Mouse (Mus musculus): Measurements from ENCODE around the gene Pxmp4. TPM values are rescaled to one million over a fixed set of nuclear protein-coding genes. Genes with fewer than 3 reads are reported as not detected.

Gene Pxmp4
- total RNA-seq, 4 experiments from 2014 or later = 11.3 to 12.6 (median 11.7) TPM

DNA sequence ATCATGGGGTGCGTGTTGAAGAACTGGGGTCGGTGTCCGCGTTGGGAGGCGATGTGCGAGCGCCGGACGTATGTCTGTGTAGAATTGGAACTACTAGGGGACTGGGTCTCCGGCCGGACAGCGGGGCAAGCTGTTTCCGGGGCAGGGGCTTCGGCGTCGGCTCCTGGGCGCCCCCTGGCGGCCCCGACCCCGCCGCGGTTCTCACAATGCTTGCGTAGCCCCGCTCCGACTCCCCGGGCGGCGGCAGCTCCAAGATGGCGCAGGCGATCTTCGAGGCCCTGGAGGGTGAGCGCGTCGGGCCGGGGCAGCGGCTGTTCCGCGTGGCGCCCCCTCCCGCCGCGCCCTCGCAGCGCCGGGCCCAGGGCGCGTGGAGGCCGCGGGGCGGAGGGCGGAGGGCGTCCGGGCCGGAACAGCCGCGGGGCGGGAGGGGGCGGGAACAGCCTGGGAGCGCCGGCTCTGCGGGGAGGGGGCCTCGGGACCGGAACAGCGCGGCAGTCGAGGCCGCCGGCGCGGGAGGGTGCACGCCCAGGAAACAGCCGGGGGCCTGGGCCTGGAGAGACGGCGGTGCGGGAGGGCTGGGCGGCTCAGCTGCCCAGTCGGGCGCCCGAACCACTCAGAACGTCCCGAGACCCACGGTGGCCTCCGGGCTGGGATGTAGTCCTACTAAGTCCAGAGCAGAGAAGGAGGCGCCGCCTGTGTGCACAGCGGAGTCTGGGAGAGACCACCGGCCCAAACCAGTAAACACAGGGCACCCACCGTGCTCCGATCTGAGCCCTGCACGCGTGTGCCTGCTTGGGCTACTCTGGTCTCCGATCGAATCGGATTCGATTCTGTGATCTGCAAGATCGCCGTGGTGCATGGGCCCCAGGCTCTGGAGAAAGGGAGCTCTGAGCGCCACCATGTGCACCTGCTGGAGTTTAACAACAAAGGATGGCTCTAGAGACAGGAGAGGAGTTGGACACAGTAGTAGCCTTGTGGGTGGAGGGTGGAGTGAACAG, 9.9 kb upstream of the Pxmp4 start, which contains the start of the genes Zfp341 and 4930519P11Rik:
Gene Zfp341, plus strand, starts transcription at position 180 of the 998 bp plus-strand sequence.
Gene 4930519P11Rik, minus strand, starts transcription at position 320 of the 998 bp plus-strand sequence.
- DNase-seq (ENCODE audit: low spot score in 2 of 2) = peak; percentile 82 to 89

GRCm38 (mm10) chr2:154609050-154609767, 5.7 kb upstream of the Pxmp4 start:
- DNase-seq (ENCODE audit: low spot score in 2 of 2) = no peak

- no peak for DNase-seq (ENCODE audit: low spot score in 2 of 2)
Observed at GRCm38 (mm10) chr2:154606965-154607364, 3.5 kb upstream of the Pxmp4 start.

DNA sequence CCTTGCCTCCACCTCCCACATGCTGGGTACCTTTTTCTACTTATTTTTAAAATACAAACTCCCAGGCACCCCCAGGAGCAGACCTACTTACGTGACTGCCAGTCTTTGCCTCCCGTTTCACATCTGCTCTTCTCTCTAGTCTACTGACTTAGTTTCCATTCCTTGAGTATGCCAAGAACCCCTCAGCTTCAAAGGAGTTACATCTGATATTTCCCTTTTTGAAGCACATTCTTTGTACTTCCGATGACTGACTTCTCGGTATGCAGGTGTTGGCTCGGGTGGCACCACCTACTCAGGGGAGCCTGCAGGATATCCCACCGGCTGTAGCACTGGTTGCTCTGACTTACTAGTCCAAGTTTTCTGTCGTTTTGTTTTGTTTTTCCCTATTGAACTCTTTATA, 648 bp upstream of the Pxmp4 start:
- no peak for DNase-seq (ENCODE audit: low spot score in 2 of 2)

- DNase-seq (ENCODE audit: low spot score in 2 of 2) = no peak
Observed at GRCm38 (mm10) chr2:154603007-154603637, 386 bp downstream of the Pxmp4 start.

GRCm38 (mm10) chr2:154601324-154601723, 2.2 kb downstream of the Pxmp4 start:
- DNase-seq (ENCODE audit: low spot score in 2 of 2) = no peak

DNA sequence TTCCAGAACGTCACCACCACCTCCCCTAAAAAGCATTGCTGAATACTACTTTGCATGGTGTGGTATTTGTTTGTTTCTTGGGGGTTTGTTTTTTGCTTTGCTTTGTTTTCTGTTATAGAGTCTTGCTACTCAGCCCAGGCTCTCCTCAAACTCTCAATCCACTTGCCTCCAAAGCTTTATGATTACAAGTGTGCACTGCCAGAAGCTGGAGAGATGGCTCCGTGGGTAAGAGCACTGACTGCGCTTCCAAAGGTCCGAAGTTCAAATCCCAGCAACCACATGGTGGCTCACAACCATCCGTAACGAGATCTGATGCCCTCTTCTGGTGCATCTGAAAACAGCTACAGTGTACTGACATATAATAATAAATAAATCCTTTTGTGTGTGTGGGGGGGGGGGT, 2.9 kb downstream of the Pxmp4 start:
- no peak for DNase-seq (ENCODE audit: low spot score in 2 of 2)

DNA sequence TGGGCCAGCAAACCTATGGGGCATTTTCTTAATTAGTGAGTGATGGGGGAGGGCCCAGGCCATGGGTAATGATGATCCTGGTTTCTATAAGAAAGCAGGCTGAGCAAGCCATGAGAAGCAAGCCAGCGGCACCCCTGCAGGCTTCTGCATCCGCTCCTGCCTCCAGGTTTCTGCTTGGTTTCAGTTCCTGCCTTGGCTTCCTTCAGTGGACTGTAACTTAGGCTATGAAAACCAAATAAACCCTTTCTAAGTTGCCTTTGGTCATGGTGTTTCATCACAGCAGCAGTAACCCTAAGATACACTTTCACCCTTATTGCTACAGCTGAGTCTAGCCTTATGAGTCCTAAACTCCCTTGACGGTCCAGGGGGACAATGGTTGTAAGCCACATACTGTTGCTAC, 6.1 kb downstream of the Pxmp4 start:
- DNase-seq (ENCODE audit: low spot score in 2 of 2) = no peak

- no peak for DNase-seq (ENCODE audit: low spot score in 2 of 2)
Observed at GRCm38 (mm10) chr2:154595775-154596174, 7.7 kb downstream of the Pxmp4 start.

DNA sequence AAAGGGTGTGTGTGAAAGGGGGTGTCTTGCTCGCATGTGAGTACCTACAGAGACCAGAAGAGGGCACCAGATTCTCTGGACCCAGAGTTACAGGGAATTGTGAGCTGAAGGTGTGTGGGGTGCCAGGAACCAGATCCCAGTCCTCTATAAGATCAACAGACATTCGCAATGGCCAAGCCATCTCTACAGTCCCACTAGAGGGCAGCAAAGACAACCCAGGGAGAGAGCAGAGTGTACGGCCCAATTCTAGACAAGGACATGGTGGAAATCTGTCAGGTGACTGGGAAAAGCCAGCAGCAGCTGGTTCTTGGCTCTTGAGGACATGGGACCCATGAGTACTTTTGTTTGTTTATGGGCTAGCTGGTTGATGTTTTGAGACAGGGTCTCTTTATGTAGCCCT, 10.5 kb downstream of the Pxmp4 start:
- no peak for DNase-seq (ENCODE audit: low spot score in 2 of 2)

DNA sequence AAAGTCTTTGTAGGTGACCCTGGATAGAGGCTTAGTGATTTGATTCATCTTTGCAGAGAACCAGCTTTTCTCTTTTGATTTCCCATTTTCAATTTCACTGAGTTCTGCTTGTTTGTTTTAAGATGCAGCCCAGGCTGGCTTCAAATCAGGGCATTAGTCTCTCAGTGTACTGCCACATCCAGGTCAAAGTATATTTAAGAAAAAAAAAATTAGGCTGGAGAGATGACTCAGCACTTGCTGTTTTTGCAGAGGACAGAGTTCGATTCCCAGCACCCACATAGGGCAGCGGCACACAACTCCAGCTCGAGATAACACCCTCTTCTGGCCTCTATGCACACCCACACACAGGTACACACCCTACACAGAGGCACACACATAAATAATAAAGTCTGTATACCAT, 12.3 kb downstream of the Pxmp4 start:
- no peak for DNase-seq (ENCODE audit: low spot score in 2 of 2)

- no peak for DNase-seq (ENCODE audit: low spot score in 2 of 2)
Observed at GRCm38 (mm10) chr2:154589051-154589450, 14.5 kb downstream of the Pxmp4 start.

DNA sequence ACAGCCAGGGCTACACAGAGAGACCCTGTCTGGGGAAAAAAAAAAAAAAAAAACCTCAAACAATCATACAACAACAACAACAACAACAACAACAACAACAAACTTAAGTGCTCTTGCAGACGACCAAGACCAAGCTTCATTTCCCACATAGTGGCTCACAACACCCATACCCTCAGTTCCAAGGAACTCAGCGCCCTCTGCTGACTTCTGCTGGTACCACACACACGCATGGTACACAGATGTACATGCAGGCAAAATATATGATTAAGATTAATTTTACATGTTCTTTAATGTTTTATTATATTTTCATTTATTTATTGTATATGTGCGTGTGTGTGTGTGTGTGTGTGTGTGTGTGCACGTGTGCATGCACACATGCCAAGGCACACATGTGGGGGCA, 17.1 kb downstream of the Pxmp4 start:
- no peak for DNase-seq (ENCODE audit: low spot score in 2 of 2)

DNA sequence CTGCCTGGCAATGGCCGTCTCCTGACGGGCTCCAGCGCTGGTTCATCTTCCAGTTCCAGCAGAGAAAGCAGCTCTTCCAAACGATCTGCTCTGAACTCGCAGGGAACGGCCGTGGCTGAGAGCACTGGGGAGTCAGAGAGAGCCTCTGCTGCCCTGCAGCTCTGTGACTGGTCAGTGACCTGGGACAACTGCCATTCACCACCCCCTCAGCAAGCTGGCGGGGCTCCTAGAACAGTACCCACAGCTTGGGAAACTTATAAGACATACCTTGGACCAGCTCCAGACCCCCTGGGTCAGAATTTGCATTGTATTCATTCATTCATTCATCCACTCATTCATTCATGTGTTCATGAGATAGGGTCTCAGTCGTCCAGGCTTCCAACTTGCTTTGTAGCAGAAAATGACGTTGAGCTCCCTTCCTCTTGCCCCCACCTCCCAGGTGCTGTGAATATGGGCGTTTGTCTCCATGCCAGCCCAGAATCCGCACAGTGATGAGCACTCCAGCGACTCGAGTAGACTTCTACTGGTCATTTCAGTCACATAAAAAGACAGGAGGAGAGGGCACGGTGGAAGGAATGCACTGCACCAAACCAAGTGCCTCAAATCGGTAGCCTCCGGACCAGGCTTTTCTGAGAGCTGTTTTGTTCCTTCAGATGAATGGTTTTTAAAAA, 18.4 kb downstream of the Pxmp4 start:
- DNase-seq (ENCODE audit: low spot score in 2 of 2) = no peak

DNA sequence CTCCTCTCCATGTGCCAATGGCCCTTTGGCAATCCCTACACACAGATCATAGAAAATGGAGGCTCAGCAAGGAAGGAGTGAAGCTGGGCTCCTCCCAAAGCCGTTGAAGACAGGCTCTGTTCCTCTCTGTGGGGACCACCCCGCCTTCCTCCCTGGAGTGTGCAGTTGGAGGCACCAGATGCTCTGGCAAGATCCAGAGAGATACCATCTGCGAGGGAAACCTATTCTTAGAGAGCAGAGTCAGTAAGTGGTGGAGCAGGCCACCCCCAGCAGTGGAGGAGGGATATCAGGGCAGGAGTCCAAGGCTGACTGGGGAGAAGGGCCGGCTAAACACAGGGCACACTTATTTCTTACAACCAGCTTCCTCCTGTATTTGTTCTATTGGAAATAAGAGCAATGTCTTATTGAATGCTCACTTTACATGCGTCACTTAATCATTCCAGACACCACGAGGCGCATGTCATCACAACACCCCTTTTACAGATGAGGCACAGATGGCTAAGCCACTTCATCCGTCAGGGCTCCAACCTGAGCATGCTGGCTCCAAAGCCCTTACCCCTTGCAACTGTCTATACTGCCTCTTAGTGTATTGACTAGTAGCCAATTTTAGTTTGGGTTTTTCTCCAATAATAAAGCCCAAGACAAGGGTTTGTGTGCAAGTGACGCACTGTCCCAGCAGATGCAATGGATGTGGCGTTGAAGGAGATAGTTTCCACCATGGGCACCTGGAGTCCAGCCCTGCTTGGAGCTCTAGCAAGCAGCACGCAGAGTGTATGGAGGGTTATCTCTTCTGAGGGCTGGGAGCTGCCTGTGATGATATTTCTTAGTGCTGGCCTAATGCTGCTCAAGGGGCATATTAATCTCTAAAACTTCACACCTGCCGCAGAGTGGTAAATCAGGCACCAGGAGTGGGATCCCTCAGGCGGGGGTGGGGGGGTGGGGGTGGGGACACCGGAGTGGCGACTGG, 19.3 kb downstream of the Pxmp4 start:
- peak; percentile 93 to 94 for DNase-seq (ENCODE audit: low spot score in 2 of 2)

GRCm38 (mm10) chr2:154581421-154581820, 22.1 kb downstream of the Pxmp4 start:
- DNase-seq (ENCODE audit: low spot score in 2 of 2) = no peak

DNA sequence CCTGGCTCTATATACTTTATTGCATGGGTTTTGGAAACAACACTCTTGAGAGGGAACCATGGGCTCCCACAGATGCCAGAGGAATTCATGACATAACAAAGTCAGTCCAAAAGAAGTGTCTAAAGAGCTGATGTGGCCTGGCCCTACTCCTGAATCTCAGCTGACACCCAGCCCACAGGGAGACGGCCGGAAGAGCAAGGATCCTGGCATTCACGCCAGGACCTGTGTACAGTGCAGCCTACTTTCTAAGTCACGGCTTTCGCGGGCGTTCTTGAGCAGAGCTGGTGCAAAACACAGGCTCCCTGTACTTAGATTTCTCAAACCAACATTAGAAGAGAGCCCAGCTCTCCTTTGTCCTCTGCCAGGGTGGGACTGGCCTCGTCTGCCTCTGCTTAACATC, 22.9 kb downstream of the Pxmp4 start:
- no peak for DNase-seq (ENCODE audit: low spot score in 2 of 2)

- no peak for DNase-seq (ENCODE audit: low spot score in 2 of 2)
Observed at GRCm38 (mm10) chr2:154577744-154578067, 25.8 kb downstream of the Pxmp4 start.

- no peak for DNase-seq (ENCODE audit: low spot score in 2 of 2)
Observed at GRCm38 (mm10) chr2:154576876-154577743, 26.4 kb downstream of the Pxmp4 start.
